Mouse (Mus musculus) gastrocnemius, postnatal 36 days (tissue): ENCODE data around the gene Rpl18. TPM values are rescaled to one million over a fixed set of nuclear protein-coding genes. Genes with fewer than 3 reads are reported as not detected.

Experiments used
- DNase-seq, 2 experiments: peaks; one replicate each; pipeline ENCODE4 v3.0.0; 2022
- intact Hi-C: fragments of 180-260 bp; cut with DNase I; formaldehyde crosslinking; loops from one replicate; pipeline ENCODE4 v1.15.1; 2025
- total RNA-seq, 2 experiments: library from RNA; stranded (reverse); gene quantifications; 2 replicates each; pipeline ENCODE4 v1.2.3; 2021

The Rpl18 gene
- total RNA-seq, 2 experiments from 2014 or later: 396 to 453 TPM

- no peak for DNase-seq
- intact Hi-C loops: loop anchor here (10.0 kb wide), 1 partner anchor 217 kb away; no protein-coding TSS in a partner anchor
These were observed 52.2 kb downstream of the Rpl18 start for GRCm38 (mm10) chr7:45767500-45767899.

Other genes starting within 250 kb of the Rpl18 start
- gene Bax, start 248.6 kb upstream of the Rpl18 start, total RNA-seq: 10 to 100 TPM; 13.8 to 14.6 TPM
- gene Tulp2, start 233.6 kb upstream of the Rpl18 start, total RNA-seq: under 1 TPM in 1 of 2 experiments, not detected in 1; 0.39 TPM
- gene Gm45808, start 228.6 kb upstream of the Rpl18 start, total RNA-seq: 1 to 10 TPM; 6.1 to 6.6 TPM
- 10 to 100 TPM; 11.4 to 12.8 TPM for gene Dhdh, start 226.7 kb upstream of the Rpl18 start, total RNA-seq
- 10 to 100 TPM; 48.6 to 65.4 TPM for gene Nucb1, start 205.1 kb upstream of the Rpl18 start, total RNA-seq
- gene Ppp1r15a, start 189.2 kb upstream of the Rpl18 start, total RNA-seq: 10 to 100 TPM; 22.9 to 25.3 TPM
- gene Plekha4, start 189.1 kb upstream of the Rpl18 start, total RNA-seq: 1 to 10 TPM; 3.0 to 4.8 TPM
- gene Hsd17b14, start 160.6 kb upstream of the Rpl18 start, total RNA-seq: 1 to 10 TPM; 1.9 to 2.8 TPM
- 10 to 100 TPM; 55.7 to 86.8 TPM for gene Bcat2, start 145.3 kb upstream of the Rpl18 start, total RNA-seq
- gene Fgf21, start 100.0 kb upstream of the Rpl18 start, total RNA-seq: not detected
- not detected for gene Fut1, start 98.2 kb upstream of the Rpl18 start, total RNA-seq
- gene Izumo1, start 93.6 kb upstream of the Rpl18 start, total RNA-seq: not detected
- 1 to 10 TPM; 6.9 to 7.0 TPM for gene Rasip1, start 88.0 kb upstream of the Rpl18 start, total RNA-seq
- 10 to 100 TPM; 45.7 to 49.7 TPM for gene Mamstr, start 75.5 kb upstream of the Rpl18 start, total RNA-seq
- 1 to 10 TPM in 1 of 2 experiments, under 1 TPM in 1; 0.51 to 1.2 TPM for gene Fut2, start 49.1 kb upstream of the Rpl18 start, total RNA-seq
- under 1 TPM; 0.52 to 0.69 TPM for gene Ntn5, start 31.4 kb upstream of the Rpl18 start, total RNA-seq
- under 1 TPM; 0.12 to 0.26 TPM for gene Sec1, start 21.1 kb upstream of the Rpl18 start, total RNA-seq
- gene Car11, start 15.6 kb upstream of the Rpl18 start, total RNA-seq: 1 to 10 TPM; 7.7 to 9.5 TPM
- gene Dbp, start 10.4 kb upstream of the Rpl18 start, total RNA-seq: 100 to 1,000 TPM in 1 of 2 experiments, 10 to 100 TPM in 1; 52.8 to 118 TPM
- gene Sphk2, start 2.5 kb downstream of the Rpl18 start, total RNA-seq: 10 to 100 TPM; 12.2 to 12.7 TPM
- under 1 TPM in 1 of 2 experiments, not detected in 1; 0.10 TPM for gene Fam83e, start 5.8 kb downstream of the Rpl18 start, total RNA-seq
- not detected for gene Spaca4, start 10.4 kb downstream of the Rpl18 start, total RNA-seq
- not detected for gene Lmtk3, start 68.3 kb downstream of the Rpl18 start, total RNA-seq
- not detected for gene Sult2b1, start 69.2 kb downstream of the Rpl18 start, total RNA-seq
- gene Cyth2, start 99.1 kb downstream of the Rpl18 start, total RNA-seq: 10 to 100 TPM; 32.6 to 33.4 TPM
- under 1 TPM; 0.15 to 0.27 TPM for gene Kcnj14, start 109.3 kb downstream of the Rpl18 start, total RNA-seq
- gene Grwd1, start 115.5 kb downstream of the Rpl18 start, total RNA-seq: 10 to 100 TPM; 11.8 to 14.5 TPM
- gene Kdelr1, start 157.3 kb downstream of the Rpl18 start, total RNA-seq: 10 to 100 TPM; 52.8 to 56.7 TPM
- gene Grin2d, start 162.9 kb downstream of the Rpl18 start, total RNA-seq: under 1 TPM; 0.22 to 0.23 TPM
- gene Syngr4, start 181.3 kb downstream of the Rpl18 start, total RNA-seq: not detected
- gene Tmem143, start 181.5 kb downstream of the Rpl18 start, total RNA-seq: 10 to 100 TPM; 54.4 to 59.5 TPM
- gene Emp3, start 205.9 kb downstream of the Rpl18 start, total RNA-seq: 10 to 100 TPM; 10.9 to 11.2 TPM
- under 1 TPM; 0.28 to 0.42 TPM for gene Ccdc114, start 208.6 kb downstream of the Rpl18 start, total RNA-seq